Mouse (Mus musculus) lung, adult 2 months (tissue): ENCODE data around the gene Slc25a42. TPM values are rescaled to one million over a fixed set of nuclear protein-coding genes. Genes with fewer than 3 reads are reported as not detected.
A peak's percentile ranks its signal among the peaks of the same experiment; 100 is the strongest.

Source experiments
- DNase-seq: peaks from one replicate; pipeline ENCODE4 v3.0.0; 2022
- H3K4me1 ChIP-seq: fragments of 200-500 bp; 2 replicates; pipeline ENCODE4 v1.6.1; 2011; ENCODE audit warnings: low read length; ENCODE audit not compliant: control insufficient read depth, insufficient read depth
- H3K4me3 ChIP-seq: fragments of 200-500 bp; replicated peaks from 2 replicates; pipeline ENCODE3; 2011; ENCODE audit warnings: low read depth, mild to moderate bottlenecking, control low read depth, low read length; ENCODE audit errors: extremely low read depth
- CTCF ChIP-seq: fragments of 200-500 bp; IDR thresholded peaks from 2 replicates; pipeline ENCODE4 v1.5.1; 2011; ENCODE audit warnings: mild to moderate bottlenecking, low read length, control low read depth; ENCODE audit not compliant: insufficient read depth
- POLR2A ChIP-seq: fragments of 200-500 bp; IDR thresholded peaks from 2 replicates; pipeline ENCODE4 v1.6.1; 2011; ENCODE audit warnings: low read depth, mild to moderate bottlenecking, control low read depth, low read length, borderline replicate concordance; ENCODE audit errors: extremely low read depth
- WGBS: fragments of 180-500 bp; shearing (Covaris S2); methylation state at CpG from one replicate; pipeline ENCODE4 v1.1.7; 2018; 5-methylcytosine and 5-hydroxymethylcytosine counted together
- polyA plus RNA-seq: library from polyadenylated mRNA; depleted of rRNA; stranded (reverse); fragments of >200 nt; gene quantifications from 2 replicates; pipeline ENCODE4 v1.2.3, GENCODE M21; 2012

The Slc25a42 gene
- polyA plus RNA-seq, 1 experiment: 29.6 TPM

DNA sequence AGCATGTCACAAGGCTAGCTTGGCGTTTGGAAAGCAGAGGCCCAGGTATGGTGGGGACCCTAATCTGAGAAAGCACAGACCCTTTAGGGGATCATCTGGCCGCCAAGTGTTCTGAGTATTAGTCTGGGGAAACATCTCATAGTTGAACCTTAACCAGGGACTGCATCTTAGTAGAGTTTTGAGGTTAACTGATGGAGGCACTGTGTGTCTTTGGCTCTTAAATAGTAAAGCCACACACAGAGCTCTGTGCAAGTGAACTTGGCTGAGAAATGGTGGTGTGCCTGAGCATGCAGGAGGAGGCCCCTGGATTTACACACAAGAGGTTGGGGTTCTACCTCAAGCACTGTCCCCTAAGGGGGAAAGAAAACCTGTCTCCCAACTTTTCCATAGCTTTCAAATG is 33.9 kb downstream of the Slc25a42 start:
- 0 out of 2 replicates have a peak, but pooled peaks cover 3% of the 10 kb centered on the region for H3K4me1 ChIP-seq
- H3K4me3 ChIP-seq: no peak overlapping the region
- TF ChIP-seq POLR2A (no peak), CTCF (no peak)
- no peak for DNase-seq
- 97% methylated on average over 2 of the region's 2 CpGs for WGBS

DNA sequence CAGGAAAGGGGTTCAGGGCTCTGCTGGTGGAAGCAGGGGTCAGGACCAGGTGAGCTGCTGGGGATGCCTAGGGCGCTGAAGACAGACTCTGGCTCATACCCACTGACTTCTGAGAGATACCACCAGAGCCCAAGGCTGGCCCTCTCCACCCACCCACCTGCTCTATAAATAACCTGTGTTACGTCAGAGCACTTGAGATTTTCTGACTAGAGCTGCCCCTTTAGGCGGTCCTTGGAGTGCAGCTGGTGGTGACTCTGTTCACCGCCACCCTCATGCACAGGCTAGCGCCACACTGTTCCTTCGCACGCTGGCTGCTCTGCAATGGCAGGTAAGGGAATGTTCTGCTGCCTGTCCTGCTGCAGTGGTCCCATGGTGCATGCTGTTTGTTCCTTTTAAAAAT is 38.0 kb downstream of the Slc25a42 start:
- 70% methylated on average over 7 of the region's 7 CpGs for WGBS
- no peak for DNase-seq
- H3K4me3 ChIP-seq: no peak overlapping the region

DNA sequence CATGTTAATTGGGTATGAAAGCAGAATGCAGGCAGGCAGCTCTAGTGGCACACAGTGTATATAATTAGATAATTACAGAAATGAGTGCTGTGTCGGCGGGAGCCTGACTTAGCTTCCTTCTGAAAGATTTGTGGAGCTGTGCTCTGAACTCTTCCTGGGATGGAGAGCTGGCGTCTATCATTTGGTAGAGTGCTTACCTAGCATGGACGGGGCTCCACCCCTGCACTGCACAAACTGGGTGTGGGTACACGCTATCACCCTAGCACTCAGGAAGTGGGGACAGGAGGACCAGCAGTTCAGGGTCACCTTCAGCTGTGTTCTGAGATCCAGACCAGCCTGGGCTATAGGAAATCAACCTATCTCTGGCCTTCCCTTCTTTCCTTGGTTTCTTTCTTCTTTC is 38.8 kb downstream of the Slc25a42 start:
- 73% methylated on average over 5 of the region's 5 CpGs for WGBS
- H3K4me1 ChIP-seq: peaks cover 3% of the 10 kb centered on the region; the same call in 1 of the 2 replicates
- no peak overlapping the region for H3K4me3 ChIP-seq
- TF ChIP-seq CTCF (no peak), POLR2A (no peak)
- DNase-seq: no peak

More for the DNA sequence above, 38.0 kb downstream of the Slc25a42 start:
- TF ChIP-seq POLR2A: no peak
- TF ChIP-seq CTCF: no peak
- H3K4me1 ChIP-seq: peaks cover 3% of the 10 kb centered on the region; the same call in 1 of the 2 replicates

DNA sequence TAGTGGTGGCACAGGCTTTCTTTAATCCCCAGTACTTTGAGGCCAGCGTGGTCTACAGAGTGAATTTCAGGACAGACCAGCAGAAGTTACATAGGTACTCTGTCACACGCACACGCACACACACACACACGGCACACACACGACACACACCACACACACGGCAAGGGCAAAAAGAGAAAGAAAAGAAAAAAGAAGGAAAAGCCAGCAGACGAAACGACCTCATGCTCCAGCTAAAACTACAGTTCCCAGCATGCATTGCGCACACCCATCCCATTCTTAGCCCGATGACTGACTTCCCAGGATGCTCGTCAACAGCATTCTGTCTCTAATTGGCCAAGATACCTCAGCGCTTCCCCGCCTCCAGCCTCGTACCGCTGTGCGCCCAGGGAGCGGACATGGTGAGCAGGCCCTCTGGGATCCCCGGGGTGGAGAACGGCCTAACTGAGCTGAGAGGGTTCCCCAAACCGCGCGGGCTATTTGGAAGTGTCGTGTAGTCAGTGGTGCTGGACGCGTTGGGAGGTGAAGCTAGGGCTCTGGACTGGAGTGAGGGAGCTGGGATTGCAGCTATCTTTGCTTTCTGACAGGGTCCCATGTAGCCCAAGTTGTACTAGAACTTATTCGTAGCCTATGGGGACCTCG is 39.9 kb downstream of the Slc25a42 start, which contains the start of gene Tmem161a:
Tmem161a (plus strand) TSS at position 314 of the 639 bp plus-strand sequence.
- peak; percentile 92; the same call in 1 of the 2 replicates for TF ChIP-seq POLR2A
- TF ChIP-seq CTCF: no peak
- DNase-seq: peak; percentile 85
- Histone ChIP-seq H3K4me1 (peaks cover 3% of the 10 kb centered on the region; the same call in 1 of the 2 replicates), H3K4me3 (peak within 1 kb of the TSS; percentile 95)
- 2% methylated on average over 27 of the region's 27 CpGs for WGBS

DNA sequence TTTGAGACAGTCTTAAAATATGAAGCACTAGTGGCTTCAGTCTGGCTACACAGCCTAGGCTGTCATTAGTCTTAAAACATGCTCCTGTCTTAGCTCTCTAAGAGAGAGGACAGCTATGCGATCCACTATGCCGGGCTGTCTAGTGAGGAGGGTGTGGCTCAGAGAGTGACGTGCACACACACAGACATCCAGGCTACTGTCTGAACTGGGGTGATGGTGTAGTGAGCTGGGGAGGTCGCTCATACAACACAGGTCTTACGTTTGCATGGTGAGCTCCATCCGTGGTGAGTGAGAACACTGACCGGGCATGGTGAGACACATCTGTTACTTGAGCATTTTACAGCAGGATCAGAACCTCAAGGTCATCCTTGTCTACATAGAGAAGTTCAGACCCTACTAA is 40.9 kb downstream of the Slc25a42 start:
- no peak overlapping the region for H3K4me3 ChIP-seq
- 89% methylated on average over 7 of the region's 7 CpGs for WGBS
- TF ChIP-seq CTCF: no peak
- no peak for TF ChIP-seq POLR2A
- DNase-seq: no peak
- H3K4me1 ChIP-seq: peaks cover 3% of the 10 kb centered on the region; the same call in 1 of the 2 replicates

- TF ChIP-seq POLR2A (no peak), CTCF (no peak)
- H3K4me1 ChIP-seq: peaks cover 3% of the 10 kb centered on the region; the same call in 1 of the 2 replicates
- DNase-seq: no peak
- no peak overlapping the region for H3K4me3 ChIP-seq
- 70% methylated on average over 3 of the region's 3 CpGs for WGBS
These were observed 41.4 kb downstream of the Slc25a42 start for GRCm38 (mm10) chr8:70170748-70171147.

GRCm38 (mm10) chr8:70170116-70170515 is 42.0 kb downstream of the Slc25a42 start:
- 74% methylated on average over 3 of the region's 3 CpGs for WGBS
- no peak for DNase-seq
- Histone ChIP-seq H3K4me3 (no peak overlapping the region), H3K4me1 (peaks cover 3% of the 10 kb centered on the region; the same call in 1 of the 2 replicates)
- no peak for TF ChIP-seq POLR2A
- TF ChIP-seq CTCF: no peak

GRCm38 (mm10) chr8:70166504-70167110 is 45.5 kb downstream of the Slc25a42 start:
- peak; percentile 74 for TF ChIP-seq CTCF
- no peak for TF ChIP-seq POLR2A
- 3% methylated on average over 21 of the region's 21 CpGs for WGBS

DNA sequence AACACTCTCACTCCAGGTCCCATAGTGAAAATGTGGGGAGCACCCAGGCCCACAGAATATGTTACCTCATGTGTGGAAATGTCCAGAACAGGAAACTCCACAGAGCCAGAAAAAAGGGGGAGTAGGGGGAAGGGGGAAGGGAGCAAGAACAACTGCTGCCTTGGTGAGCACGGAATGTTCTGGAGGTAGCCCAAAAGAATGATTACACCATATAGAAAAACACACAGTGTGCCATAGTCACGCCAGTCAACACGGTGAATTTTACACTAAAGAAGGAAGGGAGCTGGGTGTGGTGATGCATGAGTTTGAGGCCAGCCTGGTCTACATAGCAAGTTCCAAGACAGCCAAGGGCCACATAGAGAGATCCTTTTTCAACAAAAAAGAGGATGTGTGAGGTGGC is 48.8 kb downstream of the Slc25a42 start:
- H3K4me3 ChIP-seq: no peak overlapping the region
- H3K4me1 ChIP-seq: no peaks in the 10 kb centered on the region
- WGBS: 65% methylated on average over 3 of the region's 3 CpGs
- no peak for TF ChIP-seq POLR2A
- TF ChIP-seq CTCF: no peak
- no peak for DNase-seq

More at GRCm38 (mm10) chr8:70166504-70167110, 45.5 kb downstream of the Slc25a42 start:
- peak; percentile 54 for DNase-seq
- Histone ChIP-seq H3K4me3 (no peak overlapping the region), H3K4me1 (no peaks in the 10 kb centered on the region)
